Mouse (Mus musculus) embryo, embryonic 11.5 days (tissue): ENCODE results near the gene Mprip.
"Not testable (repeated sequence)": the region's sequence is repeated elsewhere in the genome, so short reads cannot be mapped to it uniquely, and the experiment has no call there.

Source experiments
- DNase-seq: peaks from one replicate; pipeline ENCODE4 v3.0.0-alpha.2; 2012; ENCODE audit warnings: low read depth, low spot score

Gene Mprip

DNA sequence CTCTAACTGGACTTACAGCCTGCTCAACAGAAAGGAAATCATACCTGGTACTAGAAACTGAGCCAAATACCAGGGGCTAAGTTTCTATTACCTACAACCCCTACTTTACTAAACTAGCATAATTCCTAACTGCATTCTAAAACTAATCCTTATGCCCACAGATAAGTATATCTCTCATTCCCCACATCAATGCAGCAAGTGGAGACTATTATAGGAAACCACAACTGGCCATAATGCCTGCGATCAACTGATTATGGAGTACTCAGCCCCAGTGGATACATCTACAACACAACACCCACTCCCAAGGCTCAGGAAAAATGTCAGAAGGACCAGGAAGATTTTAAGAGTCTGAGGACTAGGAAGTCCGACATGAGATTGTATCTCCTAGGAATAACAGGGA is 7.6 kb upstream of the Mprip start:
- DNase-seq = no peak

DNA sequence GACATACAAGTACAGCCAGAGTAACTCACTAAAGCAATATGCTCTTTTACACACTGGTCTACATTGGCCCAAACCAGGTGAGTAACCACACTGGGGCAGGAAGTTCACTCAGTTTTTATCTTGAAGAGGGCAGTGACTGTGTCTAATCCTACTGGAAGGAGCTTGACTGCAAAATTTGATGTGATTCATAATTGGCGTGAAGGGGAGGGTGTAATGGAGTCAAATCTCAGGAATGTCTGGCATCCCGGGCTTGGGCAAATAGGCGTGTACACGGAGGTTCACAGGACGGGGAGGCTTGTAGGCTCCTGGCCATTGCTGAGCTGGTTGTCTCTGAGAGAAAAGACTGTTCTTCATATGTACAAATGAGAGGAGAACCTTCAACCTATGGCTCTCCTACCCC is 5.8 kb upstream of the Mprip start:
- no peak for DNase-seq

DNA sequence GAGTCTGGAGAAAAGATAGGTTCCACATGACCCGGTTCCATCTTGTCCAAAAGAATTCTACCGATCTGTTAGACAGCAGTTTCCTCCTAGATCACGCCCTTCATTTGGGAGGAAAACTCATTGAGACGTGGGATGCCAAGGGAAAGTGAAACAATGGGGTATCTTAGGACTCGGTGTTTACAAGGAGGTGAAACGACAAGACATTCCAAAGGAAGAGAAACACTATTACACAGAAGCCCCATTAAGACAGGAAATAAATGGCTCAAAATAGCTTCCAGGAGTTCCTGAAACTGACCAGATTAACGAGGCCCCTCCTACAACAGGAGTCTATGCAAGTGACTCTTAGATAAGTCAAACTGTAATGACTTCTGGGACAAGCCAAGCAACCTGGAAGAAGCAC is 5.1 kb upstream of the Mprip start:
- DNase-seq = no peak

DNA sequence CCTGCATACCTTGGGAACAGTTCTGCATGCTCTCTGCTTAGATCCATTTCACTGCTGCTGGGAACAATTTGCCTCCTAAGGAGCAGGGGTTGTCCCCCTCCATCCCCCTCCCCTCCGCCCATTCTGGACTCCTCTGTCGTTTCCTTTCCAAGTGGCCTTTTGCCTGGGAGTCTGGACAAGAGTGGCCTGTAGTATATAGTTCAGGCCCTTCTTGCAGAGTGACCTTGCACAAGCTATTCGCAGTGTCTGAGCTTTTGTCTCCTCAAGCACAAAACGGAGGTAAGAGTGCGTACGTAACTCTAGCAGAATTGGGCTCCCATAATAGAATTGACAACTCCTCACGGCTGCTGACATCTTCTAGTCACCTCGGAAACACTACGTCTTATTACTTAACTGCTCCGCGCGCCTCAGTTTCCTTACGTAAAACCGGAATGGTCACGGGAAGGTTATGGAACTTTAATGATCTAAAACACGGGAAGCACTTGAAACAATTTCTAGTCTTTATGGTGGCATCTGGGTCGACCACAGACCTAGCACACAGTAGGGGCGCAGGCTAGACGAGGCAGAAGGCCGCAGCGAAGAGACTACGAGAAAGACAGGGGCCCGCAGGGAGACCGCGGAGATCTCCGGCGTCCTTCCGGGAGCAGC is 620 bp downstream of the Mprip start:
- DNase-seq = no peak

GRCm38 (mm10) chr11:59662249-59662788 is 1.2 kb downstream of the Mprip start:
- peak; percentile 93 for DNase-seq

GRCm38 (mm10) chr11:59662877-59663775 is 2.0 kb downstream of the Mprip start:
- DNase-seq = no peak

GRCm38 (mm10) chr11:59663776-59664320 is 2.7 kb downstream of the Mprip start:
- DNase-seq = no peak

DNA sequence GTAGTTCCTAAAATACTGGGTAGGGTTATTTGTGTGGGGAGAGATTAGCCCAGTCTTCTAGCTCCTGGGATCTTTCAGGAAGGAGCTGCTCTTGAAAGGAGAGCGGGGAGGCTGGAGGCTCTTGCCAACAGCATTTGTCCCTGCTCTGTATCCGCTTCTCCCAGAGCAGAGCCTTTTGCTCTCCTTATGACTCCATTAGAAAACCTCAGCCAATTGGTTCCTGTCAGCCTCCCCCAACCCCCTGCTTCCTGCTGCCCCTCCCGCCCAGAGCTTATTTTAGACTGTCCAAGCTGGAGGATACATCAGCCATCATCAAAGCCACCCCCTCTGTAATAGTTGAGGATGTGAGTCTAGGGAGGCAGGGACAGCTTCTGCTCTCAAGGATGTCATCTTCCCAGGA is 3.7 kb downstream of the Mprip start:
- DNase-seq = no peak

- DNase-seq = no peak
These were observed 10.1 kb downstream of the Mprip start for GRCm38 (mm10) chr11:59671049-59671693.

- DNase-seq = no peak
These were observed 12.9 kb downstream of the Mprip start for GRCm38 (mm10) chr11:59674013-59674412.

- not testable (repeated sequence) for DNase-seq
These were observed 13.6 kb downstream of the Mprip start for GRCm38 (mm10) chr11:59674746-59675145.

- DNase-seq = no peak
These were observed 16.7 kb downstream of the Mprip start for GRCm38 (mm10) chr11:59677767-59678166.

- DNase-seq = no peak
These were observed 17.6 kb downstream of the Mprip start for GRCm38 (mm10) chr11:59678693-59679092.

DNA sequence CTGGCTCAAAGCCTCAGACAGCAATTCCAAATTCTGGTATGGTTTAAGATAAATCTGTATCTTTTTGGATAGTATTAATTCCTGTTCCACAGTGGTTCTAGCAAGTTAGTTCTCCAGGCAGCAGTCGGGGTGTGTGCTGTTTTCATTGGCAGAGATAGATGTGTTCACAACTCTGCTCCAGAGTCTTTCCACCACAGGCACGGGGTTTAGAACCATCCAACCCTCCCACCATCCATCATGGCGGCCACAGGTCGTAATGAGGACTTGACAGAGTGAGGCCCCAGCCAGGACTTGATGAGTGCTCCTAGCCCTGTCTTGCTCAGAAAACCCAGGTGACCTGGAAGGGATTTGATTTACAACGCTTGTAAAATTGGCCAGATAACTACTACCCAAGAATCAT is 19.0 kb downstream of the Mprip start:
- DNase-seq = no peak

- no peak for DNase-seq
These were observed 23.9 kb downstream of the Mprip start for GRCm38 (mm10) chr11:59684956-59685355.

DNA sequence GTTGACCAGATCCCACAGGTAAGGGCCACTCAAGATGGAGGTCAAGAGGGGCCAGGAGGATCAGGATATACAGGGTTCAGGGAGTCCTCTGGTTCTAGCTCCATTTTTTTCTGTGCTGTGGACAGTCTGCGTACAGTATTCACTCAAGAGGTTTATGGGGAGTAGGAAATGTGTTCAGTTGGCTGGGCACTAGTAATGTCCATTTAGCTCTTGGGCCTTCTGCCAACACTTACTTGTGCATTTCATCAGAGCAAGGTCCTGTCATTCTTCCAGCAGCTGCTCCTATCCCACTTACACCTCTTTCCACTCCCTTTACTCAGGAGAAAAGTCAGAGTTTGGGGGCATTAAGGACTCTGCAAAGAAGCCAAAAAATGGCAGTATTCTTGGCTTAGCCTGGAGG is 33.4 kb downstream of the Mprip start:
- no peak for DNase-seq

- no peak for DNase-seq
These were observed 34.4 kb downstream of the Mprip start for GRCm38 (mm10) chr11:59695550-59695949.

GRCm38 (mm10) chr11:59697572-59697971 is 36.5 kb downstream of the Mprip start:
- DNase-seq = no peak

DNA sequence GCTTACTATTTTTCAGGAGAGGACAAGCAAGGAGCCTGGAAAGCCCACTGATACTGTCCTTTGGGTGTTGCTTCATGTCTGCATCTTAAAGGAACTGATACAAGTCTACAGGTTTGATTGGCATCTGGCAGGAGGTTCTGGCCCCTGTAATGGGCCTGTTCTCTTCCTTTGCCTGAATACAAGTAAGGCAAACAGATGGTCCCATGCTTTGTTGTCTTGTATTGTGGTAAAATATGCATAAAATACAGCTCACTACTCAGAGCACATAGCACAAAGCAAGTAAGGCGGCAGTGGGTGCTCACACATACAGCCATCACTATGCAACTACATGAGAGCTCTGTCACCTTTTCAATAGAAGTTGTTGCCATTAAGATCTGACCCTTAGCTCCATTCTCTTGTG is 39.7 kb downstream of the Mprip start:
- DNase-seq = no peak

GRCm38 (mm10) chr11:59705113-59705512 is 44.0 kb downstream of the Mprip start:
- no peak for DNase-seq

DNA sequence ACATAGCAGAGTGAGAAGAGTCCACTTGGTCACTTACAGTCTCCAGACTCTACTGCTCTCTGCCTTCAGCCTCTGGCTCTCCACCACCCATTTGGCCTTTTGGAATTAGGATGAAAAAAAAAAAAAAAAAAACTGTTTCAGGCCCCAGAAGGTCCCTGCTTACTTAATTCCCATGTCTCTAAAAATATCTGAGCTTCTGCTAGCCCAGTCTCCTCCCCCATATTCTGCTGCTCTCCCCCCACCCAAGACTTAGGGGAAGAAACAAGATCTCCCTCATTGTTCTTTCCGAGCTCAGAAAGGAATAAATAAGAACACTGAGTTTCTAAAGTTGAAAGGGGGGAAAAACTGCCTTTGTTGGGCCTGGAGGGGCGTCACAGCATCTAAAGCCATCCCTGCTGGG is 46.4 kb downstream of the Mprip start:
- DNase-seq = no peak
